Mouse (Mus musculus): Measurements from ENCODE around the gene Snx3. TPM values are rescaled to one million over a fixed set of nuclear protein-coding genes. Genes with fewer than 3 reads are reported as not detected.

The Snx3 gene
- polyA plus RNA-seq, 1 experiment from 2014 or later, result 238 TPM

- DNase-seq (ENCODE audit: low spot score) (no peak), ATAC-seq (ENCODE audit: low FRiP score) (no peak)
- Histone ChIP-seq H3K27ac (ENCODE audit: low read depth, low read length) (no peak overlapping the region), H3K9ac (ENCODE audit: low read depth, low read length) (no peak overlapping the region), H3K36me3 (ENCODE audit: control insufficient read depth, insufficient read depth, low read length) (no peaks in the 10 kb centered on the region), H3K4me3 (ENCODE audit: low read depth, low read length) (no peak overlapping the region), H3K9me3 (ENCODE audit: control insufficient read depth, low read length) (no peaks in the 10 kb centered on the region), H3K4me1 (replicated peaks; ENCODE audit: control insufficient read depth, insufficient read depth, low read length) (no peaks in the 10 kb centered on the region), H3K4me2 (replicated peaks; ENCODE audit: low read depth, low read length) (no peak overlapping the region), H3K27me3 (ENCODE audit: control insufficient read depth, insufficient read depth, low read length) (peaks cover 14% of the 10 kb centered on the region)
- 86% methylated on average over 5 of the region's 5 CpGs for WGBS
Observed at GRCm38 (mm10) chr10:42559581-42560200, 57.9 kb downstream of the Snx3 start.

DNA sequence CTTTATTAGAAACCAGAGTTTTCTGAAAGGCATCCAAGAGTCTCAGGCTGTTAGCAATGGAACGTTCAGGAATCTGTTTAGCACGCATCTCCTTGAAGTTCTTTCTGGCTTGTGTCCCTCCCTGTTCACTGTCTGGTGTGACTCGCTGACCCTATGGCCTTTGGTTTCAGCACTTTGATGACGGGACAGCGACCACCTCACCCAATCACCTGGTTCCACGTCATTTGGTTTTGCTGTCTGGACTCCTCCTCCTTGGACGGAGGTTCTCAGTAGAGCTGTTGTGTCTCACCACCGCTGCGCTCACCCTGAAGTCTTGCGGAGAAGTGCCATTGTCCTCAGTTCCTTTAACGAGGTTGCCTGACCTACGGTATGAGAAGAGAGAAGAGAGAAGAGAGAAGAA is 60.4 kb downstream of the Snx3 start:
- WGBS, result under 1% methylated on average over 12 of the region's 12 CpGs
- Histone ChIP-seq H3K27me3 (ENCODE audit: control insufficient read depth, insufficient read depth, low read length) (peaks cover 34% of the 10 kb centered on the region), H3K27ac (ENCODE audit: low read depth, low read length) (no peak overlapping the region), H3K4me3 (ENCODE audit: low read depth, low read length) (no peak overlapping the region), H3K4me1 (replicated peaks; ENCODE audit: control insufficient read depth, insufficient read depth, low read length) (no peaks in the 10 kb centered on the region), H3K36me3 (ENCODE audit: control insufficient read depth, insufficient read depth, low read length) (no peaks in the 10 kb centered on the region), H3K9me3 (ENCODE audit: control insufficient read depth, low read length) (no peaks in the 10 kb centered on the region), H3K4me2 (replicated peaks; ENCODE audit: low read depth, low read length) (no peak overlapping the region), H3K9ac (ENCODE audit: low read depth, low read length) (no peak overlapping the region)
- ATAC-seq (ENCODE audit: low FRiP score), result no peak
- peak; percentile 58 for DNase-seq (ENCODE audit: low spot score)

DNA sequence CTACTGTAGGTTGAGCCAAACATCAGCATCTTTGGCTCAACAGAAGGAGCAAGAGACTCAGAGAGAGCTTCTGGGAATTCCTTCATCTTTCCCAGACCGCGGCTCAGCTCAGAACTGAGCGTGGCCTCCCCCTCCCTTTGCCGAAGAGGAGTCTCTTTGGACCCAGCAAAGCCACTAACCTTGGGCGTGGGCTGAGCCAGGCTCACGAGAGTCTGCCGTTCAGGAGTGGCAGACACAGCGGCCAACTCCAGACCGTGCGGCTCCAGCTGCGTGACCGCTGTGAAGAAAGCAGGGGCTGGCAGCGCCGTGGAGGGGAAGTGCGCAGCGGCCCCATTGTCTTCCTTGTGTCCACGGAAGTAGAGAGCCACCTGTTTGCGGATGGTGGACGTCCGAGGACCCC is 70.7 kb downstream of the Snx3 start:
- no peak overlapping the region for H3K4me3 ChIP-seq (ENCODE audit: low read depth, low read length)
- H3K9me3 ChIP-seq (ENCODE audit: control insufficient read depth, low read length), result no peaks in the 10 kb centered on the region
- H3K27ac ChIP-seq (ENCODE audit: low read depth, low read length), result no peak overlapping the region
- ATAC-seq (ENCODE audit: low FRiP score) (no peak), DNase-seq (ENCODE audit: low spot score) (peak; percentile 36)
- H3K27me3 ChIP-seq (ENCODE audit: control insufficient read depth, insufficient read depth, low read length), result peaks cover 89% of the 10 kb centered on the region
- no peak overlapping the region for H3K4me2 ChIP-seq (replicated peaks; ENCODE audit: low read depth, low read length)
- H3K4me1 ChIP-seq (replicated peaks; ENCODE audit: control insufficient read depth, insufficient read depth, low read length), result no peaks in the 10 kb centered on the region
- no peak overlapping the region for H3K9ac ChIP-seq (ENCODE audit: low read depth, low read length)
- H3K36me3 ChIP-seq (ENCODE audit: control insufficient read depth, insufficient read depth, low read length), result no peaks in the 10 kb centered on the region
- WGBS, result 0% methylated on average over 20 of the region's 20 CpGs

- WGBS, result under 1% methylated on average over 15 of the region's 15 CpGs
- H3K4me2 ChIP-seq (replicated peaks; ENCODE audit: low read depth, low read length), result no peak overlapping the region
- ATAC-seq (ENCODE audit: low FRiP score) (no peak), DNase-seq (ENCODE audit: low spot score) (peak; percentile 38)
- H3K4me1 ChIP-seq (replicated peaks; ENCODE audit: control insufficient read depth, insufficient read depth, low read length), result no peaks in the 10 kb centered on the region
- no peak overlapping the region for H3K9ac ChIP-seq (ENCODE audit: low read depth, low read length)
- no peak overlapping the region for H3K4me3 ChIP-seq (ENCODE audit: low read depth, low read length)
- no peaks in the 10 kb centered on the region for H3K36me3 ChIP-seq (ENCODE audit: control insufficient read depth, insufficient read depth, low read length)
- H3K9me3 ChIP-seq (ENCODE audit: control insufficient read depth, low read length), result no peaks in the 10 kb centered on the region
- H3K27me3 ChIP-seq (ENCODE audit: control insufficient read depth, insufficient read depth, low read length), result peaks cover 90% of the 10 kb centered on the region
- H3K27ac ChIP-seq (ENCODE audit: low read depth, low read length), result no peak overlapping the region
Observed at GRCm38 (mm10) chr10:42572971-42573370, 71.1 kb downstream of the Snx3 start.

DNA sequence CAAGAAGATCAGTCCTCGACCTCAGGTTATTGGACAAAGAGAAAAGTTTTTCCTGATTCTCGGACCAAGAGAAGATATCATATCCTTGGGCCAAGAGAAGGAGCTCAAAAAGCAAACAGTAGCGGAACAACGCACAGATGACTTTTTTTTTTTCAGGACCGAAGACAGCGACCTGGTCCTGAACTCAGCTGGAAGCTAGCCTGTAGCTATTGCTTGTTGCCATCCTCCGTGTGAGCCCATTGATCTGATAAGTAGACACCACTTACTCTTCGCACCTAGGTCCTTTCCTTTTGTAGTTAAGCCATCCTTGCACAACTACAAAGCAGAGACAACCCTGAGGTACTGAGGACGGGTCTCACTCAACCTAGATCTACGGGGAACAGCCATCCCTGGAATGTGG is 72.8 kb downstream of the Snx3 start:
- H3K36me3 ChIP-seq (ENCODE audit: control insufficient read depth, insufficient read depth, low read length), result no peaks in the 10 kb centered on the region
- no peaks in the 10 kb centered on the region for H3K9me3 ChIP-seq (ENCODE audit: control insufficient read depth, low read length)
- peaks cover 94% of the 10 kb centered on the region for H3K27me3 ChIP-seq (ENCODE audit: control insufficient read depth, insufficient read depth, low read length)
- WGBS, result 4% methylated on average over 10 of the region's 10 CpGs
- no peak overlapping the region for H3K4me3 ChIP-seq (ENCODE audit: low read depth, low read length)
- ATAC-seq (ENCODE audit: low FRiP score) (no peak), DNase-seq (ENCODE audit: low spot score) (peak; percentile 58)
- no peak overlapping the region for H3K27ac ChIP-seq (ENCODE audit: low read depth, low read length)
- H3K4me1 ChIP-seq (replicated peaks; ENCODE audit: control insufficient read depth, insufficient read depth, low read length), result peaks cover 3% of the 10 kb centered on the region
- no peak overlapping the region for H3K9ac ChIP-seq (ENCODE audit: low read depth, low read length)
- no peak overlapping the region for H3K4me2 ChIP-seq (replicated peaks; ENCODE audit: low read depth, low read length)

- peak; percentile 47 for DNase-seq (ENCODE audit: low spot score)
- no peaks in the 10 kb centered on the region for H3K9me3 ChIP-seq (ENCODE audit: control insufficient read depth, low read length)
- peaks cover 10% of the 10 kb centered on the region for H3K4me1 ChIP-seq (replicated peaks; ENCODE audit: control insufficient read depth, insufficient read depth, low read length)
- no peak for ATAC-seq (ENCODE audit: low FRiP score)
- peaks cover 94% of the 10 kb centered on the region for H3K27me3 ChIP-seq (ENCODE audit: control insufficient read depth, insufficient read depth, low read length)
- no peak overlapping the region; the same call in 1 of the 2 replicates for H3K4me3 ChIP-seq (ENCODE audit: low read depth, low read length)
- 1% methylated on average over 15 of the region's 15 CpGs for WGBS
- no peak overlapping the region for H3K27ac ChIP-seq (ENCODE audit: low read depth, low read length)
- H3K36me3 ChIP-seq (ENCODE audit: control insufficient read depth, insufficient read depth, low read length), result no peaks in the 10 kb centered on the region
- H3K9ac ChIP-seq (ENCODE audit: low read depth, low read length), result no peak overlapping the region
- no peak overlapping the region for H3K4me2 ChIP-seq (replicated peaks; ENCODE audit: low read depth, low read length)
Observed at GRCm38 (mm10) chr10:42577525-42578280, 75.9 kb downstream of the Snx3 start.

- Histone ChIP-seq H3K9ac (ENCODE audit: low read depth, low read length) (no peak overlapping the region), H3K36me3 (ENCODE audit: control insufficient read depth, insufficient read depth, low read length) (no peaks in the 10 kb centered on the region), H3K4me1 (replicated peaks; ENCODE audit: control insufficient read depth, insufficient read depth, low read length) (peaks cover 13% of the 10 kb centered on the region), H3K4me2 (replicated peaks; ENCODE audit: low read depth, low read length) (no peak overlapping the region), H3K4me3 (ENCODE audit: low read depth, low read length) (no peak overlapping the region; the same call in 1 of the 2 replicates), H3K27ac (ENCODE audit: low read depth, low read length) (no peak overlapping the region), H3K9me3 (ENCODE audit: control insufficient read depth, low read length) (no peaks in the 10 kb centered on the region), H3K27me3 (ENCODE audit: control insufficient read depth, insufficient read depth, low read length) (peaks cover 94% of the 10 kb centered on the region)
- ATAC-seq (ENCODE audit: low FRiP score) (no peak), DNase-seq (ENCODE audit: low spot score) (peak; percentile 53)
- WGBS, result under 1% methylated on average over 15 of the region's 15 CpGs
Observed at GRCm38 (mm10) chr10:42578281-42578675, 76.4 kb downstream of the Snx3 start.

DNA sequence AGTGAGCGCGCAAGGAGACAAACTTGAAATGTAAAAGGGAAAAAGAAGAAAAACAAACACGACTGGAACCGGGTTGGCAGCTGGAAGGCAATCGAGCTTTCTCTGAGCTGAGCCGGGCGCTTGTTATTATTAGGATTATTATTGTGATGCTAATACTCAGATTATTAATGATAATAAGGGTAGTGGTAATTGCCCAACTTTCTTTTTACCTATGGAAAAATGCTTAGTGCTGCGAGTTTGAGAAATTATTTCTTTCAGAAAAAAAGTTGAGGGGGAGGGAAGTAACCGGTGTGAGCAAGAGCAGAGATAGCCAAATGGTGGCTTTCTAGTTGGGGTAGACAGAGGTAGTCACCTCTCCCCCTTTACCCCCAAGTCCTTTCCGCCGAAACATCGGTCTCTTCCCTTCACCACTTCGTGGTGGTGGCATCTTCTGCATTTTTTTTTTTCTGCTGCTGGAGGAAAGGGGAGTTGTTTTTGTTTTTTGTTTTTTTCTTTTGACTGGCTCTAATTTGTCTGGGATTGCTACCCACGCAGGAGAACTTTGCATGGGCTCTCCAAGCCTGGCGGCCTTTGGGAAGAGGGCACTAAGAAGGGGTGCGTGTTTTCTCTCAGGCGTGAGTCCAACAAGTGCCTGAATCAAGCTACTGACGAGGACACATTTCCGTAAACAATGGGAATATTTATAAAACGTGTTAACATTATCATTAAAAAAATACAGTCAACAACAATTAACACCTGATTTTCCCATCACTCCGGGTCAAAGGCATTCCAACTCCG is 77.1 kb downstream of the Snx3 start:
- peak; percentile 50 for DNase-seq (ENCODE audit: low spot score)
- Histone ChIP-seq H3K4me3 (ENCODE audit: low read depth, low read length) (no peak overlapping the region), H3K4me2 (replicated peaks; ENCODE audit: low read depth, low read length) (no peak overlapping the region; the same call in 1 of the 2 replicates), H3K9ac (ENCODE audit: low read depth, low read length) (no peak overlapping the region), H3K9me3 (ENCODE audit: control insufficient read depth, low read length) (no peaks in the 10 kb centered on the region), H3K27ac (ENCODE audit: low read depth, low read length) (no peak overlapping the region), H3K27me3 (ENCODE audit: control insufficient read depth, insufficient read depth, low read length) (peaks cover 94% of the 10 kb centered on the region), H3K36me3 (ENCODE audit: control insufficient read depth, insufficient read depth, low read length) (no peaks in the 10 kb centered on the region), H3K4me1 (replicated peaks; ENCODE audit: control insufficient read depth, insufficient read depth, low read length) (peaks cover 17% of the 10 kb centered on the region)
- no peak for ATAC-seq (ENCODE audit: low FRiP score)
- 2% methylated on average over 22 of the region's 22 CpGs for WGBS

Data from hindbrain, embryonic 11.5 days (tissue).